Mouse (Mus musculus) mouse trophoblast stem cell (cell line): ENCODE measurements around the gene Tspan31.
"Not testable (repeated sequence)": the region's sequence is repeated elsewhere in the genome, so short reads cannot be mapped to it uniquely, and the experiment has no call there.

Experiments used
- in situ Hi-C, 2 experiments: fragments of 300-500 bp; cut with MseI, MboI; formaldehyde crosslinking; loops; 2 replicates in 1 of 2; 3 replicates in 1 of 2; pipeline ENCODE4 v1.15.1; 2025

Tspan31 gene

GRCm38 (mm10) chr10:127065981-127066380 lies 4.1 kb downstream of the Tspan31 start:
- in situ Hi-C loops = no loop called here

GRCm38 (mm10) chr10:127063913-127064870 lies 5.9 kb downstream of the Tspan31 start:
- in situ Hi-C loops = no loop called here

DNA sequence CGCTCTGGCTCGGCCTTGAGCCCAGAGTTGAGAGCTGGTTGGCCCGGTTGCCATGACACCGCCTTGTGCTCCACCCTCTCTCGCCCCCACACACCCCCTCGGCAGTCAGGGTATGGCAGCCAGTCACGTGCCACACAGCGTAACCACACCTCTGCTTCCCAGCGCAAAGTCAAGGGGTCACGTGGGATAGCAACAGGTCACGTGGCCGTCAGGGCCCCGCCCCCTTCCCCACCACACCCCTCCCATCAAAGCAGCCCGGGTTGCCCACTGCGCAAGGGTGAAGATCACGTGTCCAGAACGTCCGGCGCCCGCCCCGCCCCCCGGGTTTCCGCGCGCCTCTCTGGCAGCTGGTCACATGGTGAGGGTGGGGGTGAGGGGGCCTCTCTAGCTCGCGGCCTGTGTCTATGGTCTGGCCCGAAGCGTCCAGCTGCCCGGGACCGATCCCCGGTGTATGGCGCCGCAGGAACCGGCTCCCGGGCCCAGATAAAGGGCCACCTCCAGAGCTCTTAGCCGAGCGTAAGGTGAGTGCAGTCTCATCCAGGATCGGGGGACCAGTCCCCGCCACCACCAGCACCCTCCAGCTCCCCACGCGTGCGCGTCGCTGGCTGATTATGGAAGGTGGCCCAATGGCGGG lies 6.7 kb downstream of the Tspan31 start, which contains the start of gene Cdk4:
Gene Cdk4, plus strand, starts transcription at position 296 of the 634 bp plus-strand sequence.
- in situ Hi-C loops = no loop called here

DNA sequence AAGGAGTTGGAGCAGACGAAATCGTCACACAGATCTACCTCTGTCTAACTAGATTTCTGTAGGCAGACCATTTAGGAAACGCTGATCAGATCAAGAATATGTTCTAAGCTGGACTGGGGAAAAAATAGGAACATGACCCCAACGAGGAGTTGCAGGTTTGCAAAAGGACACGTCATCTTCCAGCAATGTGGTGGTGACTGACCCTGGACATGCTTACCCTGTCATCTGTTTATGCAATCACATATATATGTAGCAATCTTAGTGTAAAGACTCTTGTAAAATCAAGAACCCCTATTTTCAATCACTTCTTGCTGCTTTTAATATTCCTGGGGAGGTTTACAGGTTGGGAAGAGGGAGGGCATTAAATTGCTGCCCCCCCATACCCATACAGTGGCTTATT lies 7.6 kb downstream of the Tspan31 start:
- in situ Hi-C loops = no loop called here

DNA sequence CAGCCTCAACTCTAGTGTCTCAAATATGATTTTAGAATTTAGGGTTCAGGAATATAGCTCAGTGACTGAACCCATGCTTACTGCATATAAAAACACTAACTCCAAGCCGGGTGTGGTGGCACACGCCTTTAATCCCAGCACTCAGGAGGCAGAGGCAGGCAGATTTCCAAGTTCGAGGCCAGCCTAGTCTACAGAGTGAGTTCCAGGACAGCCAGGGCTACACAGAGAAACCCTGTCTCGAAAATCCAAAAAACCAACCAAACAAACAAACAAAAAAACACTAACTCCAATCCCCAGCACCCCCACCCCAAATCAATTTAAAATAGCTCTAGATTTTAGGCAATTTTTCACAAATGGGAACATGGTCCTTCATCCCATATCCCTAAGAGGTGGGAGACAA lies 8.0 kb downstream of the Tspan31 start:
- in situ Hi-C loops = not testable (repeated sequence)

- in situ Hi-C loops = no loop called here
Observed at GRCm38 (mm10) chr10:127061513-127061912, 8.6 kb downstream of the Tspan31 start.

- in situ Hi-C loops = no loop called here
Observed at GRCm38 (mm10) chr10:127061085-127061484, 9.0 kb downstream of the Tspan31 start.

DNA sequence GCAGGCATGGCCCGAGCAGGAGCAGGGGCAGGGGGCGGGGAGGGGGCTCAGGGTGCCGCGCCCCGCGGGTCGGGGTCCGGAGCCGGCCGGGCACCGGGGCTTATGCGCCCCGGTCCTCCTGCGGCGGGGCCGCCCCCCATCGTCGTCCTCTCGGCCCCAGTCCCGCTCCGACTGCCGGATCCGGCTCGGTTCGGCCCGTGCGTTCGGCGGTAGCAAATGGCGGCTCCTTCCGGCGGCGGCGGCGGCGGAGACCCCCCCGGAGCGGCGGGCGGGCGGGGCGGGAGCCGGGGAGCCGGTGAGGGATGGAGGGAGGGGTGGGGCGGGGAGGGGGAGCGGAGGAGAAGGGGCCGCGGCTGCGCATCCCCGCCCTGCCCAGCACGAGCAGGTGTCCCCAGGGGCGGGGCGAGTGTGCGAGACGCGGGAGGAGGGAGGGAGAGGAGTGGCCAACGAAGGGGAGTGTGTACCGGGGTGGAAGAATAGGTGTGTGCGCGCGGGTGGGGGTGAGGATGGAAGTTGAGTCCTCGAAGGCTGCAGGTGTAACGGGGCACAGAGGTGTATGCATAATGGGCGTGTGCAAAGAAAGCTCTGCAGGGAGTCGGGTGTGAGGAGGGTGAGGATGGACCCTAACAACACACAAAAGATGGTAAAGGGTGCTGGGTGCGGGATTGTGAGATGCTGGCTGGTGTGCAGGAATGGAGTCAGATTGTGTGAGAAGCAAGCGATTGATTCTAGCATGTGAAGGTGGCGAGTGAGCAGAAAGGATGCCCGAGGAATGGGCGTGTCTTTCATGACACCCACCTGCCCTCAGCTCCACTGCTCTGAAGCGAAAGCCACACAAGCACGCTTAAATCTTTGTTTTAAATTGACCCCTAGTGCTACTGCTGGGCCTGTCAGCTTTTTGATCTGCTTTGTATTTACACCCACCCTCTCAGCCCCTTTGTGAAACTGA lies 9.8 kb downstream of the Tspan31 start, which contains the start of gene March9:
Gene March9, minus strand, starts transcription at position 217 of the 949 bp plus-strand sequence.
- in situ Hi-C loops = no loop called here

DNA sequence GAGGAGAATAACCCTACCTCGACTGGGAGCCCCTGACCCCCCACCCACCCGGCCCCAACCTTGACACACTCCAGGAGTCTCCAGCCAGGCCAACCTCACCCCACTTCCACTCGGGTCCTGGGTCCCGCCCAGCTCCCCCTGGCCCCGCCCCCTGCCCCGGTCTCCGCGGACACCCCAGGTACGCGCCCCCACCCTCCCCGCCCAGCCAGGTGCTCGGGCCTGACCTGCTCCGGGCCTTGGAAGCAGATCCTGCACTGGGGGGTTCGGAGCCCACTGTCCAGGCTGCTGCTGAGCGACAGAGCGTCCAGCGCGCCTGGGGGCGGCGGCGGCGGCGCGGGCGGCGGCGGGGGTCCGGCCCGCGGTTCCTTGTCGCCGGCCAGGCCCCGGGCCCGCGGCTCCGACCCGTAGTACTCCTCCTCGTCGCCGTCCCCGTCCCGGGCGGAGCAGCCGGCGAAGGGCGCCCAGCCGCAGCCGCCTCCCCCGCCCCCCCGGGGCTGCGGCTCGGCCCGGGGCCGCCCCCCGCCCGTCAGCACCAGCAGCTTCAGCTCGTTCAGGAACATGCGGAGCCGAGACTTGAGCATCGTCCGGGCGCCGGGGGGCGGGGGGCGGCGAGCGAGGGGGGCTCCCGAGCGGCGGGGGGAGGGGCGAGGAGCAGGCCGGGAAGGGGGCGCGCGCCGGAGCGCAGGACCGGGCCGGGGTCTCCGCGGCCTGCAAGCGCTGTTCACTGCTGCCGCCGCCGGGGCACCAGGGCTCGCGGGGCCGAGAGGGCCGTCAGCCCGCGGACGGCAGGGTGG lies 10.7 kb downstream of the Tspan31 start:
- in situ Hi-C loops = no loop called here

DNA sequence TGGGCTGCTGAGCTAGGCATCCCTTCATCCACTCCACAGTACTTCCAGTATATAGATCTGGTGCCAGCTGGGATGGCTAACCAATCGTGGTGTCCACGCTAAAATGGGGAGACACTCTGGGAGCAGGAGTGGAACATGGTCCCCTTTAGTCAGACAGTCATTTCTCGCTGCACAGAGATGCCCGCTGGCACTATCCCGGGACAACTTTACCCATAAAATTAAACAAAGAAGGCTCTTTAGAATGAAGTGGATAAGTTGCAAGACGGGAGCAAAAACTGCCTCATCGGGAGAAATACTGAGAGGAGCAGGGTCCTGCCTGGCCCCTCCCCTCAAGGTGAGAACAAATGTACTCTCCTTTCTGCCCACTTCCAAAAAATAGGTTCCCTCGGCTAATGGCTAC lies 11.4 kb downstream of the Tspan31 start:
- in situ Hi-C loops = no loop called here

- in situ Hi-C loops = no loop called here
Observed at GRCm38 (mm10) chr10:127058161-127058560, 11.9 kb downstream of the Tspan31 start.

DNA sequence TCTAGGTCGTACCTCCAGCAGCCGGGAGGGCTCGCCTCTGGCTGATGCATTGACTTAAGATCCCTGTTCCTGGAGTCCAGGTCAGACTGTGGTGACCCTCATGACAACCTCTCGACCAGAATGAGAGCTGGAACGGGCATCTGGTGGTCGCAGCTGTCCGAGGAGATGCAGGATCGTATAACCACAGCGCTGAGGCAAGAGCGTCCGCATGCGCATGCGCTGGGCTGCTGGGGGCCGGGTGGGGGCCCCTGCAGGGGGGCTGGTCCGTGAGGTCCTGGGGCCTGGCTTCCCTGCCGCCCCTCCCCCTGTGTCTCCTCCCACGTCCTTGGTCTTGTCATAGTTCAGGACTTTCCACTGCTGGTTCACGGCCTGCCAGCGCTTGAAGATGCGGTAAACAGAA lies 13.6 kb downstream of the Tspan31 start:
- in situ Hi-C loops = no loop called here

GRCm38 (mm10) chr10:127055406-127055805 lies 14.7 kb downstream of the Tspan31 start:
- in situ Hi-C loops = no loop called here

DNA sequence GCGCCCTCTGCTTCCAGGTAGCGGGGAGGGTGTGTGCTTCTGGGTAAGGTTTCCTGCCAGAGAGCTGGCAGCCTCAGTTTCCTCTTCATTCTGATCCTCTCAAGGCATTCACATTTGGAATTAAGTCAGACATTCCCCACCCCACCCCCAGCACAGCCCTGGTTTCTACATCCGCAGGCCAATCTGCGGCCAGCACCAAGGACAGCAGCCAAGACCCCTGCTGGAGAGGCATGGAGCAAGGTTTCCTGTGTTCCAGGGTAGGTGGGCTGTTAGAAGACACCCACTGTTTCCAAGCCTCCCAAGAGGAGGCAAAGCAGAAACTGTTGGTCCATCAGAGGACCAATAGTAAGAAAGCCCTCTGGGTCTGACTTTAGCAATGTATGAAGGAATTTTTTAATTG lies 15.4 kb downstream of the Tspan31 start:
- in situ Hi-C loops = no loop called here

- in situ Hi-C loops = no loop called here
Observed at GRCm38 (mm10) chr10:127050119-127050474, 20.0 kb downstream of the Tspan31 start.

DNA sequence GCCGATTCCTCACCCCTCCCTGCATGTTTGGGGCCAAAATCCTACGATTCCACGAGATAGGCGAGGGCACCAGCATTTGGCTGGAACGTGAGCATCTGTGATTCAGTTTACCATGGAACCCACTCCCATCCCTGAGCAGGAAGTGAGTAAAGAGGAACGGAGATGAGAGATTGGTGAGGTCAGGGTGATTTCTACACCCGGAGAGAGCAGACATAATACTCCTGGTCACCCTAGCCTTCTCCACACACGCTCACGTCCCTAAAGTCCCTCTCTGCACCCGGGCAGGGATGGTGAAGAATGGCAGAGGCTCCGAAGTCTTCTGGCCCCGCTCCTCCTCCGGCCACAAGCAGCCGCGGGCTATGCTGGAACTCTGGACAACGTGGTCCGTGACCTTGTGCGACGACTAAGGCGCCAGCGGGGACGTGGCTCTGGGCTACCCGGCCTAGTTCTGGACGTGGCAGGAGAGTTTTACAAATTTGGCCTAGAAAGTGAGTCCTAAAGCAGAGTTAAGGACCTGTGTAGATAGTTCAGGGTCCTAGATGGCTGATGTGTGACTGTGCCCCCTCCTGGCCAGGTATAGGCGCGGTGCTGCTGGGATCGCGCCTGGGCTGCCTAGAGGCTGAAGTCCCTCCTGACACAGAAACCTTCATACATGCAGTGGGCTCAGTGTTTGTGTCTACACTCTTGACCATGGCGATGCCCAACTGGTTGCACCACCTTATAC lies 20.5 kb downstream of the Tspan31 start:
- in situ Hi-C loops = no loop called here

- in situ Hi-C loops = no loop called here
Observed at GRCm38 (mm10) chr10:127048608-127049394, 21.3 kb downstream of the Tspan31 start.

GRCm38 (mm10) chr10:127047954-127048353 lies 22.1 kb downstream of the Tspan31 start, which contains the start of gene Cyp27b1:
TSS of gene Cyp27b1 (plus strand) at chr10:127048250.
- in situ Hi-C loops = no loop called here

DNA sequence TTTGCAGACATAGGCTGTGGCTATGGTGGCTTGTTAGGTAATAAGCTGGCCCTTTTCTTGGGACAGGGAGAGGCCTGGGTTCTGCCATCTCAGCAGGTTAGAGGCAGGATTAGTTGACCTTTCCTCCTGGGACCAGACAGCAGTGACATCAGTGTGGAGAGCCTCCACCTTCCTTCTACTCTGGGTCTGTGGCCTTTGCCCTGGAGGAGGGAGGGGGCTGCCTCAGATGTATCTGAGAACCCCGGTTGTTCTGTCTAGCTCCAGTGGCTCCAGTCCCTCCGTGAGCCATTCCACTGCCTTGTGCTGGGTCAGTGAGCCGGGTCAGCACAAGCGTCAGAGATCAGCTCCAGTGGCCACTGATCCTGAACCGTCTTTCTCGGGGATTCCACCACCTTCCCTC lies 26.9 kb downstream of the Tspan31 start:
- in situ Hi-C loops = no loop called here
